Mouse (Mus musculus) cerebellum, adult 2 months (tissue): Measurements from ENCODE around the gene Tmem37.

Experiments
- CTCF ChIP-seq: fragments of 200-500 bp; IDR thresholded peaks from 2 replicates; pipeline ENCODE4 v1.5.1; 2011; ENCODE audit warnings: low read depth, mild to moderate bottlenecking, control low read depth, low read length, moderate library complexity, borderline replicate concordance; ENCODE audit not compliant: insufficient read depth
- POLR2A ChIP-seq: fragments of 200-500 bp; IDR thresholded peaks from 2 replicates; pipeline ENCODE4 v1.6.1; 2011; ENCODE audit warnings: low read length, control low read depth, borderline replicate concordance; ENCODE audit not compliant: insufficient read depth

DNA sequence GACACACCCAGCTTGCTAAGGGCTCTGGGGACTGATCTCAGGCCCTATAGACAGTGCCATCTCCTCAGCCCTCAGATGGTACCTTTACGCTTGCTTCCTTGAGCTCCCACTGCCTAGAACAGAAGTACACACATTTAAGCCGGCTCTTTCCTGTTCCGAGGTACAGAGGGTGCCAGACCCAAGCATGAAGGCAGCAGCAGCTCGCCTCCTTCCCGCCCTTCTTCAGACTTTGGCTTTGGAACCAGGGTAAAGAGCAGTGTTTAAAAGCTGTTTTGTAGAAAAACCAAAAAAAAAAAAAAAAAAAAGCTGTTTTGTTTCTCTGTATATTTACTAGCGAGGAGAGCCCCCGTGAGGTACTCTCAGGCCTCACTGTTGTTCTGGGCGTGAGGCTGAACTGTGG is 37.9 kb upstream of the Tmem37 start:
- no peak for TF ChIP-seq POLR2A
- no peak for TF ChIP-seq CTCF
